Mouse (Mus musculus): Measurements from ENCODE around the gene Ifitm1.
"Not testable (repeated sequence)": the region's sequence is repeated elsewhere in the genome, so short reads cannot be mapped to it uniquely, and the experiment has no call there.

Ifitm1 gene

DNA sequence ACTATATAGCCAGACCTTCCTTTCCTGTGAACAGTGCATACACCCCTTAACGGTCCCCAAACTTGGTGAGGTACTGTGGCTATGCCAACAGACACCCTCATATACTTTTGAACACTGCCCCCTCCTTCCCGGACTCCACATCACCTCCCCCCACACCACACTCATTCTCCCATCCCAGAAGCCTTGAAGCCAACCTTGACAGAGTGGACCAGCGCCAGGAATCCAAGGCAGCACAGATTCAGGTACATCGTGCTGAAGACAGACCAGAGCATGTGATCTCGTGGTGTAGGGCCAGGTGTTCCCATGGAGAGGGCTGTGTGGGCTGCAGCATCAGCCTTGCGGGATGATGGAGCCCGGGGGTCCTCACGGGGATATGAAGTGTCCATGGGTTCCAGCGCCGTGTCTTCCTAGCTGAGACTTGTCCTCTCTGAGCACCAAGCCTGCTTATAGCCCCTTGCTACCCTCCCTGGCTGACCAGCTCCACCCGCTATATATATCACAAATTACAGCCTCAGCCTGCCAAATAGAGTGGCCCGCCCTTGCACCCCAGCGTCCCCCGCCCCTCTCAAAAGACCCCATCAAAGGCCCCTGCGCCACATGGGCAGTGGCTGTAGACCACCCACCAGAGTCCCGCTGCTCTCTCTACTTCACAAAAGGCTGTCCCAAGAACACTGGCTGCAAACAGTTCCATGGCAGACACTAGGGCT lies 17.0 kb upstream of the Ifitm1 start, which contains the start of gene Ifitm5:
Gene Ifitm5 (minus strand): TSS at position 468 of the 707 bp plus-strand sequence.
- no peak for DNase-seq (ENCODE audit: low read depth)

DNA sequence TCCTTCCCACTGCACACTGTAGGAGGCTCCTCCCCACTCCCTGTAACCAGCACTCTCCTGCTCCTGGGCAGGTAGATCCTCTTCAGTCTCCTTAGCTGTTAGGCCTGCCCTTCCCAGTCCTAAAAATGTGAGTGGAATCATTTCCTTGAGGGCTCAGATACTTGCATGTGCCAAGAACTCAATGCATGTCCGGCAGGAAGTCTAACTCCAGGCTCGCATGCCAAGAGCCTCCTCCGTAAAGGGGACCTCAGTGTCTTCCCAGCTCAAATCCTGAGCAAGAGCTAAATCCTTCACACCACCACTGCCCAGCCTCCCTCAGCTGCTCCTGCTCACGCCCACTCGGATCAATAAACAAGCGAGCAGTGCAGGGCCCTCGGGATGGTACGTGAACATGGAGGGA lies 16.0 kb upstream of the Ifitm1 start:
- no peak for DNase-seq (ENCODE audit: low read depth)

DNA sequence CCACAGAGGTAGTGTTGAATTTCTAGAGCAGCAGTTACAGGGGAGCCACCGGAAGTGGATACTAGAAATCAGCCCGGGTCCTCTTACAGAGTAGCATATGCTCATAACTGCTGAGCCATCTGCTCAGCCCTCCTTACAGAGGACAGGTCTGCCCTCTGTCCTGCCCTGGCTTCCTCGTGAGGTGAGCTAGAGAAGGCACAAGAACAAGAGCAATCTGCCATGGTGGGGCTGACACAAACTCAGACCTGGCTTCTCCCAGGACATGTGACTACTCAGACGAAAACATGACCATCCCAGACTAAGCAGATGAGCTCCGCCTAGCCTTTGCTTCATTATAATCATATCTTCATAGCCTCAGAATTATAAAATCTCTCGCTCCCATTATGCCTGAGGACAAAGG lies 15.3 kb upstream of the Ifitm1 start:
- no peak for DNase-seq (ENCODE audit: low read depth)

DNA sequence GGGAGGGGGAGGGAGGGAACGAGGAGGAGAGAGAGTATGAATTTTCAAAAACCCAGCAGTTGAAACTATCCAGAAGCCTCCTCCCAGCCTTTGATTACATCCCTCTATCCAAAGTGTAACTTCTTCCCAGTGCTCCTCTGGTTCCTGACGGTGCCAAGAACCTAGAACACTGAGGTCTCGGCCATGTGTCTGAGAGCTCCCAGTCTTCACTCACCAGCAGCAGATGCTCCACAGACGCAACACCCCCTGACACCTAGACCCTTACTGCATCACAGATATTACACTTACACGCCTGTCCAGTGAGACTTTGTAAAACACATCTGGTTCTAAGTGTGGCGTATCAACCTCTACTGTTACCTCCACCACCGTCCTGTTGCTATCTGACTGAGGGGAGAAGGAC lies 14.6 kb upstream of the Ifitm1 start:
- no peak for DNase-seq (ENCODE audit: low read depth)

DNA sequence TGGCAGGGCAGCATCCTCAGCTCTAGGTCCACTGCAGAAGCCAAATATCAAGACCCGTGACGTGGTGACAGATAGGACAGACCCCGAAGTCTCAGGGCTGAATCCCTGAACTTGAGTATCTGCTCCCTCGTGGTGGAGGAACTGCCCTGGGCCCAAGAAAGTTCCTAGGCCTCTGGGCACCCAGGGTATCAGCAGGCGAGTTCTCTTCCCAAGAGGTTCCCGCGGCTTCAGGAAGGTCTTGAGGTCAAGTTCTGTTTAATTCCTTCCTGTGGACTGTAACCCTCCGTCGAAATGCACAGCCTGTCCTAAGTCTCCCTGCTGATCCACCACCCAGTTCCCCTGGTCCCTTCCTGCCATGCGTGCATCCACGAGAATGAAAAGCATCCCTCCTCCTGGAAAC lies 13.9 kb upstream of the Ifitm1 start:
- no peak for DNase-seq (ENCODE audit: low read depth)

DNA sequence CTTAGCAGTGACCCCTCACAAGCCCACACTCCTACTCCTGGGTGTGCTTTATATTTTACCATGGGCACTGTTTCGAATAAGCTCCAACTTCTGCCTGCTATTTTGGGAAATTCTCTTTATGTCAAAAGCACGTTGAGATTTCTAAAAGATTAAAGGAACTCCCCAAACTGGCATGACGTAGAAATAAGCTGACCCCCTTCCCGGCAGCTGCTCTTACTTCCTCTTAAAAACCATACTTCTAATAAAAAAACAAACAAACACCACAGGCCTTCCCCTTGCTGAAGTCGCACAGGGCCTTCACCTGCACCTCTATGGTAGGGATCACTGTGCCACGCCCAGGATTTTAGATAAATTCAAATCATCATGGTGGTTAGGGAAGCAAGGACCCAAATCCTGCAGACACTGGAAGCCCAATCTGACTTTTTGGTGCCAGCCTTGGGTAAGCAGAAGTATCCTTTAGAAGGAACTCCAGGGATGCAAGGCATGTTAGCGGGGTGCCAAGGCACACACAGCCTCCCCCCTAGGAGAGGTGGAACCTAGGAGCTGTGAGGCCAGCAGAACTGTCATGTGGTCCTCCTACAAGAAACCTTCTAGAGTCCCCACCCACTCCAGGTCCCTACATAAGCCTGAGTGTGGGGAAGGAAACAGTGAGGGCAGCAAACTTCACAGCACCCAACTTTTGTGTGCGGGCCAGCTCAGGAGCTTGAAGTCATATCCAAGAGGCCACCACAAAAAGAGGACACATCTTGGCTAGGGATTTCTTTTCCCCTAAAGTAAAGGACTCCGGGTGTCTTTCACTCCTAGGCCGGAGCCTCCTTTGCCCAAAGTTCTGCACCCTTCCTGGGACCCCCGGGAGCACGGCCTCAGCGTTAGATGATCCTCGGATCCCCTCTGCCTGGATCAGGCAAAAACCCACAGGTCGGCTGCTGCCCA lies 13.0 kb upstream of the Ifitm1 start:
- no peak for DNase-seq (ENCODE audit: low read depth)

DNA sequence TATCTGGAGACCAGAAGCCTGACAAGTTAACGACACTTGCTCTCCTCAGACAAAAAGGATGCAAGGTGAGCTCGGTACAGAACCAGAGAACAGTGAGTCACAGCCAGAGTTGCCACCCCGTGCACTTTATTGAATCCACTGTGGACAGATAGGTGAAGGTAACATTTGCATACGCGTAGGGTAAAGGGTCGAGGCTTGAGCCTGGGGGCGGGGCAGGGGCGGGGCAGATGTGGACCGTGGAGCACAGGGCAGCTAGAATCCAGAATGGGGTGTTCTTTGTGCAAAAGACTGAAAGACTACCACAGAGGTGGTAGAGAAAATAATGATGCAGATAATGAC lies 12.3 kb upstream of the Ifitm1 start:
- peak; percentile 56 for DNase-seq (ENCODE audit: low read depth)

DNA sequence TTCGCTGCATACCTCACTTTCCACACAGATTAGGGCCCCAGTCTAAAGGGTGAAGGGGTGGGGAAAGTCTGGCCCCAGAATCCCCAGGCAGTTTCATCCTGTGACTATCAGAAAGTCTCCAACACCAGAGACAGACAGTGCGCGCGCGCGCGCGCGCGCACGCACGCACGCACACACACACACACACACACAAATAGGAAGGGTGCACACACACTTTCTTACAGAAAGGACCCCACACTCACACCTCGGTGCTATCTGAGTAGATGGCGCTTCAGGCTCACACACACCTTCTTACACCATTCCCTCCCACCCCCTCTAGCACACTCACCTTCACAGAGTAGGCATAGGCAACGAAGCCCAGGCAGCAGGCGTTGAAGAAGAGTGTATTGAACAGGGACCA lies 11.7 kb upstream of the Ifitm1 start:
- DNase-seq (ENCODE audit: low read depth): peak; percentile 66

DNA sequence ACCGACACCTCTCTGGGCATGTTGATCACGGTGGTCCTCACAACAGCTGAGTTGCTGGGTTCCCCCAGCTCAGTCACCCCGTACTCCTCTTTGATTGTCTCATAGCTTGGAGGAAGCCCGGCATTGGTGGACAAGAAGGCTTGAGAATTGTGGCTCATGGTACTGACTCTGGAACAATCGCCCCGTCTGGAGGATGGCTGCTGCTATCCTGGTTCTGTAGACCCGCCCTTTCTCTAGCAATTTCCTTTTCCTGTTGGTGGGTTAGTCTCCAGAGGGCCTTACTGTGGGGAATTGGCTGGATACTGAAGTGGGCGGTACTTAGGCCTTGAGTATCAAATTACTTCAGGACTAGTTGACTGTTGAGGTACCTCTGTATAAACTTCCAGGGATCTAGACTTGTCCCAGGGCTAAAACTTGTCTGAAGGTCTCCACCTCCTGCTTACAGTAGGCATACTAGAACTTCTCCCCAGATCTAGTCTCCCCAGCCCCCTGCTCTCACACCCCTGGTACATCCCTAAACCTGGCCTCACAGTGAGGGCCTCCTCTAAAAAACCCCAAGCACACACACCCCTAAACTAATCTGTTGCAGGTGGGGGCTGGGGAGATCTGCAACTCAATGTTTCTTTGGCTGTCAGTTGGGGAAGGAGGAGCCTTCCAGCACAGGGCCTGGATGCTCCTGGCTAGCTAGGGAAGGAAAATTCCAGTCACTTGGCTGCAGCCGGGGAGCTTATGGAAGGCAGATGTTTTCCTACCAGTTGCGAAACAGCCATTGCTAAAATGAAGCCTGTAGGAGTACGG lies 11.1 kb upstream of the Ifitm1 start, which contains the start of the genes Gm45717 and Ifitm2:
Gene Gm45717 (minus strand): TSS at position 180 of the 798 bp plus-strand sequence.
Gene Ifitm2 (minus strand): TSS at position 230 of the 798 bp plus-strand sequence.
- DNase-seq (ENCODE audit: low read depth): peak; percentile 55

DNA sequence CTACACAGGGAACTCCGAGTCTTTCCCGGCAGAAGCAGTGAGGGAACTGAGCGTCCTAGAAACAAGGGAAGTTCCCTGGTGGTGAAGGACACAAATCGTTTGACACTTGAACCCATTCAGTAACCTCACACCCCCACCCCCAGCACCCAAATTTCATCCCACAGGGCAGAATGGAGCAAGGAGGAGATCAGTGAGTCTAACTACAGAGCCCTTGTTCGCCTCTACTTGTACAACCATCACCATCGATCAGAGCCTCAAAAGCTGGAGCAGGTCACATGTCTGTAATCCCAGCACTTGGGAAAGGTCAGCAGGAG lies 10.5 kb upstream of the Ifitm1 start:
- DNase-seq (ENCODE audit: low read depth): no peak

DNA sequence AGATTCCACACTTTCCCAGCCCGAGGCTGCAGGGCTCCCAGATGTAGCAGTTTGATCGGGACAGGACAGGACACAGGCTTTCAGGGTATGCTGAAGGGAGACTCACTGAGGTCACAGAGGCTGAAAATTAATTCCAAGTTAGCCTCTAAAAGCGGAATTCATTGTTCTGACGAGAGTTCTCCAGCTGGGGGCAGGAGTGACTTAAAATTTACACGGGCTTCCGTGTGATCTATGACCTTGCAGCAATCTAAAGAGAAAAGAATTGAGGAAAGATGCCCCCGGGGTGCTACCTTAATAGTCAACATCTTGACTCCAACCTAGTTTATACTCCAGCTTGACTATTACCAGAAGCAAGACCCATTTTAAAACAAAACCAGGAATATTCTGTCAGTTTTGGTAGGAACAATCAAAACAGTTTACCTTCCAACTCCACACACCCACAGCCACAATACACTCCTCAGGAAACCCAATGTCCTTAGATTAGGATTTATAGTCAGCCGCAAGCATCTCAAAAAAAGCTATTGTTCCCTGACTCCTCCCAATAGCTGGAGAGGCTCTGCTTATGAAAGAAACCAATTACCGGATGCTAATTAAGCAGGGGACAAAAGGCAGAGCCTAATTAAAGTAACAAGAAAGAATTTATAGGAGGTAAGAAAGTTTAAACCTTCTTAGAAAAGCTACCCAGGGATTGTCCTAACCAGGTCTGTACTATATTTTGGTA lies 7.7 kb upstream of the Ifitm1 start:
- peak; percentile 82 for DNase-seq (ENCODE audit: low read depth)

DNA sequence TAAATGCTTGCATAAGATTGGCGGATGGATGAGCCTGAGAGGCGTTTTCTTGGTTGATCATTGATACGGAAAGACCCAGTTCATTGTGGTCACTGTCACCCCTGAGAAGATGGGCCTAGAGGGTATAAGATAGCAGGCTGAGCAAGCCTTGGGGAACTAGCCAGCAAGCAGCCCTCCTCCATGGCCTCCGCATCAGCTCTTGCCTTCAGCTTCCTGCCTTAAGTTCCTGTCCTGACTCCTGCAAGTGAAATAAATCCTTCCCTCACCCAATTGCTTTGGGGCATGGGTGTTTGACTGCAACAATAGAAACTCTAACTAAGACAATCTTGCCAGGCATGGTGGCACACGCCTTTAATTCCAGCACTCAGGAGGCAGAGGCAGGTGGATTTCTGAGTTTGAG lies 7.0 kb upstream of the Ifitm1 start:
- DNase-seq (ENCODE audit: low read depth): no peak

DNA sequence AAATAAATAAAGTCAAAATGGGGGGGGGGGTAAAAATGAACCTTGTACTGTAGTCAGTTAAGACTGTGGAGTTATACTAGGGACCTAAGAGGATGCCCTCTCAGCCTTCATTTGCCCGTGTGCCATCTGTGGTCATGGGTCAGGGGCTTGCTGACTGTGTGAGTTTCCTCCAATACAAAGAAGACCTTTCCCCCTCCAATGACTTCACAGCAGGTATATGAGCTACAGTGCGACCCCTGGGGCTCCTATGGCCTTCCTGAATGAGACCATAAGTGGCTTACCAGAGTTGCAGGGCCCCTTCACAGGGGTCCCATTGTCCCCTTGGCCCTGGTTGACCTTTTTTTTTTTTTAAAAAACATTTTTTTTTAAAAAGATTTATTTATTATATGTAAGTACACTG lies 5.6 kb upstream of the Ifitm1 start:
- DNase-seq (ENCODE audit: low read depth): no peak

DNA sequence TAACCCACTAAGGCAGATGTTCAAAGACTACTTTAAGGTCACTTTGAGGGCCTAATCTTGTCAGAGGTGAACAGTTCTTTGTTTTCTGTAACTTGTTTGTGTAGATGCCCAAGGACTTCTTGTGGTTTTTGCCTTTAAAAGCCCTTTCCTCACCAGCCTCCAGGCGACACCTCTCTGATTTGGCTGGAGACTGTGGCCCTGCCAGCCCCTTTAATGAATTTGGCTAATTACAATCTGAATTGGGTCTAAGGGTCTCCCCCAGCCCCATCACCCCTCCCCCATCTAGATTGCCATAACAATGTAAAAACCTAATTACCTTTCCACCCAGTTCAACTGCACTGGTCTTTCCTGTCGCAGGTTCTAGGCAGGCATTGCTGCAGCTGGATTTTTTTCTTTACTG lies 4.3 kb upstream of the Ifitm1 start:
- no peak for DNase-seq (ENCODE audit: low read depth)

DNA sequence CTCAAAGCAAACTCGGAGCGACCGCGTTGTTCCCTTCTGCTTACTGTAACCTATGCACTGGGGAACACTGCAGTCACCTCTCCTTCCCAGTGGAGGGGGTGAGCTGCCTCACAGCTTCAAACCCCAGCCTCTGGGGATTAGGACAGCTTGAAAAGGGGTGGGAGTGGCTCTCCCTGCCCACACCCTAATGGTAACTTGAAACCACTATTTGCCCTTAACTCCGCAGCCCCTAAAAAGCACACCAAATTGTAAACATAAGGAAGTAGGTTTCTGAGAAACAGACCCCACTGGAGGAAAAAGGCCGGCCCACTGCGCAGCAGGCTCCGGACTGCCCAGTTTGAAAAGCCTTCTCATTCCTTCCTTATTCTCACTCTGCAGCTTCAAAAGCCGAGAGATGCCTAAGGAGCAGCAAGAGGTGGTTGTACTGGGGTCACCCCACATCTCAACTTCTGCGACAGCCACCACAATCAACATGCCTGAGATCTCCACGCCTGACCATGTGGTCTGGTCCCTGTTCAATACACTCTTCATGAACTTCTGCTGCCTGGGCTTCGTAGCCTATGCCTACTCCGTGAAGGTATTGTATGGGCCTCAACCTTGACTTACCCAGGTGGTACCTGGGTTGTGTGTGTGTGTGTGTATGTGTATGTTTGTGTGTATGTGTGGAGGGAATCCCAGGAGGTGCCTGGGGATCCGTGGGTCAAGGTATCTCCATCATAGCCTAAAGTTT lies 1.0 kb downstream of the Ifitm1 start:
- DNase-seq (ENCODE audit: low read depth): no peak

DNA sequence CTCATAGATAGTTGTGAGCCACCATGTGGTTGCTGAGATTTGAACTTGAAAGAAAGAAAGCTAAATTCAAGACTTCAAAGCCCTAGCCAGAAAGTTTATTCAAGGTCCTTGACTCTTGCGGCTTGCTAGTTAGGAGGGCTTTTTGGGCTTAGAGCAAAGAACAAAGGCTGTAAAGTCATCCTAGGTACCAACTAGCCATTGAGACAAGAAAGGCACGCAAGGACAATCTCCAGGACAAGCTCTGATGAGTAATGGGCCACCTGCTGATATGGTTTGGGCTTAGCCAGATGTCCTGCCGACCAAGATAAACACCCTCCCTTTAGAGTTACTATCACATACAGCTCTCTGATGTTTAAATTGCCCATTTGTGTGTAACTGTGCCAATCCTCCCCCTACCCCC lies 1.7 kb downstream of the Ifitm1 start:
- DNase-seq (ENCODE audit: low read depth): not testable (repeated sequence)

DNA sequence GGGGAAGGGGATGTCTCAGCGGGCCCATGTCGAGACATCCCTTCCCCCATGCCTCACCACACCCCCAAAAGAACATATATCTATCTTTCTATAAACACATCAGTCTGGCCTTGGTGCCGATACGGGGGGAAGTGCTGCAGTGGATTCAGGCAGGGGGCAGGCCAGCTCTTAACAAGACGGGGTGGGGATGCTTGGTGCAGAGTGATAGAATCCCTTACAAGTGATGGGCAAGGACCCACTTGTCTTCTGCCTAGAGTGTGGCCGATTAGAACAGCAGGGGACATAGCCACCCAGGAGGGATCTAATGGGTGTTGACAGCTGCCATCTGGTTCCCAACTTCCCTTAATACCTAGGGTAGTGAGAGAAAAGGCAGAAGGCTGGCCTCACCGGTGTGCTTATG lies 3.9 kb downstream of the Ifitm1 start:
- DNase-seq (ENCODE audit: low read depth): no peak

DNA sequence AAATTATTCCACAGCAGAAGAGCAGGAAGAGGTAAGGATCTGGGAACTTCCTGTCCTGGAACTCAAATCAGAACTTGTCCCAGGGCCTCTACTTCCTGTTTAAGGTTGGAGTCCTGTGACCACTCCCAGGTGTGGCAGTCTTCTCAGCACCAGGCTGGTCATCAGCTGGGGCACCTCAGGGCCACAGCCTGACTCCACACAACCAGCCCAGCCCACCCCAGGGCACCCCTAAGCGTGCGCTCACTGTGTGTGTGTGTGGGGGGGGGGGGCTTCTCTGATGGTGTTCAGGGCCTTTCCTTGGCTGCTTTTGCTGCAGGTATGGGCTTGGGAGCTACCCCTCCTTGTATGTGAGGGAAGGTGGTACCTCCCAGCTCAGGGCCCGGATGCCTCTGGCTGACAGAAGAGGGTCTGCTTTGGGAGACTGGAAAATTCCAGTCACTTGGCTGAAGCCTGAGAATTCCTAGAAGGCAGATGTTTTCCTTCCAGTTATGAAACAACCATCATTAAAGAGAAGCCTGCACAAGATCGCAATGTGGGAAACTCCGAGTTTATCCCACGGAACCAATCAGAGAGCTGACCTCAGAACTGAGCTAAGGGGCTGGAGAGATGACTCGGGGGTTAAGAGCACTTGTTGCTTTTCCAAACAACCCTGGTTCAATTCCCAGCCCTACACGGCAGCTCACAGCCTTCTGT lies 4.6 kb downstream of the Ifitm1 start:
- DNase-seq (ENCODE audit: low read depth): no peak

DNA sequence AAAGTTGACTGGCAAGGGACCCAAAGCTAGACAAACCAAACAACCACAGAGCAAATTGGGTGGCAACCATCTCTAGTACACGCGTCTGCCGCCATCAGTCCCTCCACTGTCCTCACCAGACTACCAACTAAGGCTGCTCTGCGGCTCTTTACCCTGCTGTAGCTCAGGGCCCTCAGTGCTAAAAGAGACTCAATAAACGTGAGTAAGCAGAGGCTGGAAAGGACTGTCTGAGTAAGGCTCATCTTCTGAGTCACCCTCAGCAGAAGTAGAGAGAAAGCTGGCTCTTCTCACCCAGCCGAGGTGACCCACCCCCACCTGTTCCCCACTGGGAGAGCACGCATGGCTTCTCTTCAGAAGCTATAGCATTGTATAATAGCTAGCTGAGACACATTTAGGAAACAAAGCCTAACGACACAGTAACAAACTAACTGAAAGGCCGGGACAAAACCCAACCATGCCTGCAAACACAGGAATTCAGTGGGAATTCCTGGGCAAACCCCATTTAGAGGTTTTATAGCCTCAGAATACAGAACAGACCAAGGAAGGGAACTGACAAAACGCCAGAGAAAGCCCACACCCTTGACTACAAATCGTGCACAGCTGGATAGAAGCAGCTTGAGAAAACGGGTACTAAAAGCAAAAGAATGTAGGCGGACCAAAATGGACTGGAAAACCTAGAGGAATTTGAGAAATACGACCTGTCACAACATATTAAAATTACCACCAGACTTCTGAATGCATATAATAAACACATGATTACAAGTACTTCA lies 6.6 kb downstream of the Ifitm1 start:
- no peak for DNase-seq (ENCODE audit: low read depth)

DNA sequence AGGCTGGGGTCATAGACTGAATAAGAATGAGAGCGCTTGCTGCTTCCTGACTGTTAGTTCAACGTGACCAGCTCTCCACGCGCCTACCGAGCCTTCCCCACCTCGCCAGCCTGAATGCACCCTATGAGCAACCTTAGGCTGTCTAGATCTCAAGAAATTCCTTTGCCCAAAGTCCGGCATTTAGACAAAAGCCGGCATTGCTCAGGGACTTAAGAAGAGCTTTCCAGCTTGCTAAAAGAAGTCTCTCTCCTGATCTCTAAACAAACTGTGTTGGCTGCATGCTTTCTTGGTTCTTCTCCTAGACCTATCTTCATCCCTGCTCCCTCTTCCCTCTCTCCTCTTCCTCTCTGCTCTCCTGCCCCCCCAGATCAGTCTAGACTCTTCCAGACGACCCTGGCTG lies 7.9 kb downstream of the Ifitm1 start:
- DNase-seq (ENCODE audit: low read depth): no peak
